Mouse (Mus musculus): ENCODE measurements around the gene B3galt2. TPM values are rescaled to one million over a fixed set of nuclear protein-coding genes. Genes with fewer than 3 reads are reported as not detected.
A peak's percentile ranks its signal among the peaks of the same experiment; 100 is the strongest.
"Not testable (repeated sequence)": the region's sequence is repeated elsewhere in the genome, so short reads cannot be mapped to it uniquely, and the experiment has no call there.

Gene B3galt2
- polyA plus RNA-seq, 1 experiment, result not detected

DNA sequence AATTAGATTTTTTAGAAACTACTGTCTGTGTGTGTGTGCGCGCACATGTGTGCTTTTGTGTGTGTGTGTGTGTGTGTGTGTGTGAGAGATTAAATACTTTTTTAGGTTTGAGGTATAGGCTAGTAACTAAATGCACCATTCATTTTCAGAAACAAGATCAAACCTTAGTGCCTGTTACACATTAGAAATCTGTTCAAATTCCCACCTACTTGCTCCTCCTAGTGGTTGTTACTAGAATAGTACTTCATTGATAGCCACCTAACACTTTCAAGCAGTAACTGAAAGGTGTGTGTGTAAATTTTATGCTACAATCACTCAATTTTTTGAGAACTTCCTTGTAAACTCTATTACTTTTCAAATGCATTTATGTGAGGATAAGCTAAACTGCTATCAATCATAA lies 3.8 kb downstream of the B3galt2 start:
- H3K4me1 ChIP-seq (ENCODE audit: control insufficient read depth, insufficient read depth, low read length), result no peaks in the 10 kb centered on the region
- H3K4me3 ChIP-seq (ENCODE audit: insufficient read depth, low read length), result no peak overlapping the region
- no peak overlapping the region for H3K27ac ChIP-seq (ENCODE audit: insufficient read depth, low read depth, low read length)
- TF ChIP-seq POLR2A (IDR thresholded peaks at IDR 0.05; ENCODE audit: borderline replicate concordance, low read depth, low read length) (no peak), CTCF (IDR thresholded peaks at IDR 0.05; ENCODE audit: low read depth, low read length) (no peak)

DNA sequence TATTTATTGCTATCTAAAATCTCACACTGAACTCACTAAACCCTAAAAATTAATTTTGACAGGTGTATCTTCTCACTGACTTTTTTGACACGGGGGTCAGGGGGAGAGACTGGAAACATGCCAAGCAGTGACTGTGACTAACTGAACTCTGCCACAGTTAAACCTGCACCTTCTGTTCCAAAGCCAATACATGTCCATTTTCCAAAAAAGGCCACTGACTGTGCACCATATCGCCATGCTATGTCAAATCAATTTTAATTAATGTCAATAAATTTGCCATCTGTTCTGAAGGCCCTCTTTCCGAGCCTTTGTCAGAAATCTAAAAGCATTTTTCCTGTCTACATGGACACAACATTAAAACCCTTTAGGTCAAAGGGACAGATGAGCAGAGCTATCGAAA lies 4.9 kb downstream of the B3galt2 start:
- Histone ChIP-seq H3K4me1 (ENCODE audit: control insufficient read depth, insufficient read depth, low read length) (no peaks in the 10 kb centered on the region), H3K27ac (ENCODE audit: insufficient read depth, low read depth, low read length) (no peak overlapping the region), H3K4me3 (ENCODE audit: insufficient read depth, low read length) (no peak overlapping the region)
- TF ChIP-seq POLR2A (IDR thresholded peaks at IDR 0.05; ENCODE audit: borderline replicate concordance, low read depth, low read length) (no peak), CTCF (IDR thresholded peaks at IDR 0.05; ENCODE audit: low read depth, low read length) (no peak)

DNA sequence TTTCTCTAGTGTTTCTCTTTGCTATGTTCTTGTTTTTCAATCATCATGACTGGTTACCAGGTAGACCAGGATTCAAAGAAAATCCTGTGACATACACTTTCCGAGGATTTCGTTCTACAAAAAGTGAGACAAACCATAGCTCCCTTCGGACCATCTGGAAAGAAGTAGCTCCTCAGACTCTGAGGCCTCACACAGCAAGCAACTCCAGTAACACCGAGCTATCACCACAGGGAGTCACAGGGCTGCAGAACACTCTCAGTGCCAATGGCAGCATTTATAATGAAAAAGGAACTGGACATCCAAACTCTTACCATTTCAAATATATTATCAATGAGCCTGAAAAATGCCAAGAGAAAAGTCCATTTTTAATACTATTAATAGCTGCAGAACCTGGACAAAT lies 5.8 kb downstream of the B3galt2 start:
- Histone ChIP-seq H3K4me3 (ENCODE audit: insufficient read depth, low read length) (no peak overlapping the region), H3K4me1 (ENCODE audit: control insufficient read depth, insufficient read depth, low read length) (no peaks in the 10 kb centered on the region), H3K27ac (ENCODE audit: insufficient read depth, low read depth, low read length) (no peak overlapping the region)
- TF ChIP-seq POLR2A (IDR thresholded peaks at IDR 0.05; ENCODE audit: borderline replicate concordance, low read depth, low read length) (no peak), CTCF (IDR thresholded peaks at IDR 0.05; ENCODE audit: low read depth, low read length) (no peak)

DNA sequence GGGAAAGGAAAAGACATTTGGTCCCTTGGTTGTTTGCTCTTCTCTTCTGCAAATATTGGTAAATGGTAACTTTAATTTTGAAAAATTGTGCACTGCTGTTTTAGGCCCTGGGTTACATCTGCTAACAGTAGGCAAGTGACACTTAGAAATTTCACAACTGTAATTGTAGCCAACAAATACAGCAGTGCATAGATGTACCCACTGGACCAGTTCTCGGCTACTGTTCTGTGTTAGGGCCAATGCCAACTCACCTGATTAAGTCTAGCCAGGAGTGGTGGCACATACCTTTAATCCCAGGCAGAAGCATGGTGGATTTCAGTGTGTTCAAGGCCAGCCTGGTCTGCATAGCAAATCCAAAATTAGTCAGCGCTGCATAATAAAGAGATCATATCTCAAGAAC lies 9.9 kb downstream of the B3galt2 start:
- no peak for TF ChIP-seq POLR2A (IDR thresholded peaks at IDR 0.05; ENCODE audit: borderline replicate concordance, low read depth, low read length)
- TF ChIP-seq CTCF (IDR thresholded peaks at IDR 0.05; ENCODE audit: low read depth, low read length), result no peak
- Histone ChIP-seq H3K4me1 (ENCODE audit: control insufficient read depth, insufficient read depth, low read length) (no peaks in the 10 kb centered on the region), H3K4me3 (ENCODE audit: insufficient read depth, low read length) (no peak overlapping the region), H3K27ac (ENCODE audit: insufficient read depth, low read depth, low read length) (no peak overlapping the region)

DNA sequence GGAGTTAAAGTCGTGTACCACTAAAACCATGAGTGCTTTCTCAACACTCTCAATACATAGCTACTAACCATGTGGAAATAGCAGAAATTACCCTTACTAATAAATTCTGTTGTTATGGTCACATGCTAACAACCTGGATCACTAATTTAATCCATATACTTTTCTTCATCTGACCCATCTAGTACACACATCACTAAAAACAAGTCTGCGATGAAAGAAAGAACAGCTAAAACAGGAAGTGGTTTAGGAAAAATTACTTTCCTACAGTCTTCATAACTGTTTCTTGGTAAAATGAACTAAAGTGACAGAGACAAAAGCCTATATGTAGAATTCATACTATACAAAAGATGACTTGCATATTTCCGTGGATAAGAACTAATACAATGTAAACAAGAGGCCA lies 13.2 kb downstream of the B3galt2 start:
- H3K4me3 ChIP-seq (ENCODE audit: insufficient read depth, low read length), result no peak overlapping the region
- no peak overlapping the region for H3K27ac ChIP-seq (ENCODE audit: insufficient read depth, low read depth, low read length)
- no peak for TF ChIP-seq CTCF (IDR thresholded peaks at IDR 0.05; ENCODE audit: low read depth, low read length)
- TF ChIP-seq POLR2A (IDR thresholded peaks at IDR 0.05; ENCODE audit: borderline replicate concordance, low read depth, low read length), result no peak
- no peaks in the 10 kb centered on the region for H3K4me1 ChIP-seq (ENCODE audit: control insufficient read depth, insufficient read depth, low read length)

DNA sequence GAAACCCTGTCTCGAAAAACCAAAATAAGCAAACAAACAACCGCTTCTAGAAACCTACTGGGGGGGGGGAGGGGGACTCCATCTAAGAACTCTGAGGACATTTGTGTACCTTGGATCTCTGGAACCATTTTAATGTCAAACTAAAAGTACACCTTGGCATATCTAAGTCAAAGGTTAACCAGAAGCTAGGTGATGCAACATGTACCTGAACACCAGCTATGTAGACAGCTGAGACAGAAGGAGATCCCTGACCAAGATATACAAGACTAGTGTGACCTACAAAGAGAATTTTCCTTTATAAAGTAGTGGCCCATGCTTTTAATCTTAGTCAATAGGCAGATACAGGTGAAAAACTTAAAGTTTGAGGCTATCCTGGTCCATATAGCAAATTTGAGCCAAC lies 22.7 kb downstream of the B3galt2 start:
- TF ChIP-seq CTCF (IDR thresholded peaks at IDR 0.05; ENCODE audit: low read depth, low read length), result no peak
- no peak for TF ChIP-seq POLR2A (IDR thresholded peaks at IDR 0.05; ENCODE audit: borderline replicate concordance, low read depth, low read length)
- Histone ChIP-seq H3K4me1 (ENCODE audit: control insufficient read depth, insufficient read depth, low read length) (peaks cover 2% of the 10 kb centered on the region; the same call in 1 of the 2 replicates), H3K4me3 (ENCODE audit: insufficient read depth, low read length) (no peak overlapping the region), H3K27ac (ENCODE audit: insufficient read depth, low read depth, low read length) (no peak overlapping the region)

DNA sequence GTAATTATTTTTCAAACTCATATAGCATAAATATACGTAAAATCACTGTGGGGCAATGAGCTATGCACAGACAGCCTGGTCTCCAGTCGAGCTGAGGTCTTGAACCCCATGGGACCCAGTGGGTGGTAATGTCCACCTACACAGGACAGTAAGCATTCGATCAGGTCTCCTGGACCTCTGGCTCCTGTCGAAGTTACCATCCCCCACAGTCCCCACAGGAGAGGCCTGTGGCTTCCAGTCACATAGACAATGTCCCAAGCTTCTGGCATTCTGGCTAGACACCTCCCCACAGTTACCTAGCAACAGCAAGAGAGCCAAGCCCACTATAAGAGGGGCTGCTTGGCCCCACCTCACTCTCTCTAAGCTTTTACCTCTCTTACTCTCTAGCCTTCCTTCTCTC lies 24.3 kb downstream of the B3galt2 start:
- not testable (repeated sequence) for H3K27ac ChIP-seq (ENCODE audit: insufficient read depth, low read depth, low read length); H3K4me3 ChIP-seq (ENCODE audit: insufficient read depth, low read length); H3K4me1 ChIP-seq (ENCODE audit: control insufficient read depth, insufficient read depth, low read length)

DNA sequence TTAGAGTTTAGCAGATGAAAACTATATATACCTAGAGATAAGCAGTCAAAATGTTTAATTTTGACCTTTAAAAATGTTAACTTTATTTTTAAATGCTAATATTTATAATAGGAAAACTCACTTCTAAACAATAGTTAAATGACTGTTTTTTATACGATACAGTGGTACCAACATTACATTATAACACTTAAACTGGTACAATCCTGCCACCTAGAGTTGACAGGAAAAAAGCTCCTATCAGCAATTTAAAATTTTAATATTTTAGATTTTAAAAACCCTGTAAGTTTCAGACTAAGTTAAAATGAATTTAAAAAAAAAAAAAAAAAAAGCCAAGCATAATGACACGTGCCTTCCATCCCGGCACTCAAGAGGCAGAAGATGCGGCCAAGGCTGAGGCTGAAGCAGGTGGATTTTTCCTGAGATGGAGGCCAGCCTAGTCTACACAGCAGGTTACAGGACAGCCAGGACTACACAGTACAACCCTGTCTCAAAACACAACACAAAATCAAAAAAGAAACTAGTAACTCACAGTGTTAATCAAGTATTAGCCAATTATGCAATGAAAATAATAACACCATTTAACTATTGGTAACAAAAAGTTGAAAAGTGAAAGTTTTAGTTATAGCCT lies 35.4 kb downstream of the B3galt2 start:
- H3K4me3 ChIP-seq (ENCODE audit: insufficient read depth, low read length), result no peak overlapping the region
- no peak for TF ChIP-seq POLR2A (IDR thresholded peaks at IDR 0.05; ENCODE audit: borderline replicate concordance, low read depth, low read length)
- TF ChIP-seq CTCF (IDR thresholded peaks at IDR 0.05; ENCODE audit: low read depth, low read length), result no peak
- H3K27ac ChIP-seq (ENCODE audit: insufficient read depth, low read depth, low read length), result no peak overlapping the region
- H3K4me1 ChIP-seq (ENCODE audit: control insufficient read depth, insufficient read depth, low read length), result no peaks in the 10 kb centered on the region

DNA sequence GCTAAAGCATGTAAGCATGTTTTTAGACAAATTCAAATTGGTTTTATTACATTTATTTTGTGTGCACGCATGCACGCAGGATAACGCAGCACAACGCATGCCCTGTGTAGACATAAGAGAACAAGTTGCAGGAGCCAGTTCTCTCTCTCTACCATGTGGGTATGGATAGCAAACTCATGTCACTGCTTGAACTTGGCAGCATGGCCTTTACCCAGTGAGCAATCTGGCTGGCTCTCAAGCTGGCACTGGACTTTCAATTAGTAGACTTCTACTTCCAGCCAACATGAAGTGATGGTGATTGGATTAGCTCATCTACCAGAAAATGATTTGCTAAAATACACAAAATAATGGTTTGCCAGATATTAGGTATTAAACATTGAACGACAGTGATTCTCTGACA lies 40.6 kb downstream of the B3galt2 start:
- Histone ChIP-seq H3K27ac (ENCODE audit: insufficient read depth, low read depth, low read length) (no peak overlapping the region), H3K4me3 (ENCODE audit: insufficient read depth, low read length) (no peak overlapping the region), H3K4me1 (ENCODE audit: control insufficient read depth, insufficient read depth, low read length) (no peaks in the 10 kb centered on the region)
- no peak for TF ChIP-seq POLR2A (IDR thresholded peaks at IDR 0.05; ENCODE audit: borderline replicate concordance, low read depth, low read length)
- no peak for TF ChIP-seq CTCF (IDR thresholded peaks at IDR 0.05; ENCODE audit: low read depth, low read length)

DNA sequence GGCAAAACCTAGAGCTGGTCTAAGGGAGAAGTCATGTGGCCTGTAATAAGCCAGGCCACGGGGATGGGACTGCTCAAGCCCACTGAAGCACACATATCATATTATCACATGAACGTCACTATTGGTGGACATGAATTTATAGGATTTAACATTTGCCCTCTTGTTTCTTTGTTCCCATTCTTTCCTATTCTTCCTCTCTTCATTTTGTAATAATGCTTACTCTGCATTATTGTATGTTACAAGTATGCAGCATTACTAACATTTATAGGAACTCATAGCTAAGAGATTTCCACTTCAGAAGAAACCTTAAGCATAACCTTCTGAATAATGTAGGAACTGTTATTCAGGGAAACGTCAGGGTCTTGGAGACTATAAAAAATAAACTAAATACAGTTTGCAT lies 44.4 kb downstream of the B3galt2 start:
- Histone ChIP-seq H3K27ac (ENCODE audit: insufficient read depth, low read depth, low read length) (no peak overlapping the region), H3K4me3 (ENCODE audit: insufficient read depth, low read length) (no peak overlapping the region), H3K4me1 (ENCODE audit: control insufficient read depth, insufficient read depth, low read length) (no peaks in the 10 kb centered on the region)
- TF ChIP-seq POLR2A (IDR thresholded peaks at IDR 0.05; ENCODE audit: borderline replicate concordance, low read depth, low read length), result no peak

DNA sequence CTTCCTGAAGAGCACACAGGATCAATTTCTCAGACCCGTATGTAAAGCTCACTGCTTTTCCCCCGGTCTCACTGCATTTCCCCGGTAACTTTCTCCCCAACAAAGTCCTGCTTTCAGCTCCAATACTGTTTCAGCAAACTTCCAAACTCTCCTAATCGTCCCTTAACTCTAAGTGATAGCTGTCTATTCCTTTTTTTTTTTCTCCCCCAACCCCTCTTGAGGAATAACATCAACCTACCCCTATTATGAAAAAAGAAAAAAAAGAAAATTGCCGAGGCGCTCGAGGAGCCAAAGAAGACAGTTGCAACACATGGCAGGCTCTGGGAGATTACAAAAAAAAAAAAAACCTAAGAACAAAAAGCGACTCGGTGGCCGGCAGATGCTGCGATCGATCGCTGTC lies 61.3 kb downstream of the B3galt2 start:
- no peak overlapping the region; the same call in 1 of the 2 replicates for H3K27ac ChIP-seq (ENCODE audit: insufficient read depth, low read depth, low read length)

More for the DNA sequence above, 61.3 kb downstream of the B3galt2 start:
- H3K4me3 ChIP-seq (ENCODE audit: insufficient read depth, low read length), result peak overlapping the region; percentile 93
- H3K4me1 ChIP-seq (ENCODE audit: control insufficient read depth, insufficient read depth, low read length), result peaks cover 5% of the 10 kb centered on the region
- TF ChIP-seq POLR2A (IDR thresholded peaks at IDR 0.05; ENCODE audit: borderline replicate concordance, low read depth, low read length) (no peak), CTCF (IDR thresholded peaks at IDR 0.05; ENCODE audit: low read depth, low read length) (no peak)

Measured in bone marrow macrophage, adult 2 months (primary cell).